Mouse (Mus musculus) v-Abl transformed pro-B cells (cell line): ENCODE measurements around the gene Cfap157.

Experiments used
- in situ Hi-C, 2 experiments: fragments of 400-800 bp; cut with MboI; formaldehyde crosslinking; loops; one replicate each; pipeline ENCODE4 v1.15.1; 2025; ENCODE audit not compliant: unreplicated experiment in 2 of 2

The Cfap157 gene

GRCm38 (mm10) chr2:32787176-32787575, 2.9 kb upstream of the Cfap157 start:
- in situ Hi-C loops, result loop anchor here (5.0 to 10.0 kb wide), 2 partner anchors 65 to 138 kb away; no protein-coding TSS in a partner anchor

GRCm38 (mm10) chr2:32781710-32782109, 2.5 kb downstream of the Cfap157 start:
- in situ Hi-C loops, result loop anchor here in 1 of 2 experiments (10.0 kb wide), 1 partner anchor 143 kb away; no protein-coding TSS in a partner anchor

- in situ Hi-C loops, result loop anchor here (10.0 kb wide), 1 partner anchor 145 kb away; no protein-coding TSS in a partner anchor
Observed at GRCm38 (mm10) chr2:32779714-32780113, 4.5 kb downstream of the Cfap157 start.

DNA sequence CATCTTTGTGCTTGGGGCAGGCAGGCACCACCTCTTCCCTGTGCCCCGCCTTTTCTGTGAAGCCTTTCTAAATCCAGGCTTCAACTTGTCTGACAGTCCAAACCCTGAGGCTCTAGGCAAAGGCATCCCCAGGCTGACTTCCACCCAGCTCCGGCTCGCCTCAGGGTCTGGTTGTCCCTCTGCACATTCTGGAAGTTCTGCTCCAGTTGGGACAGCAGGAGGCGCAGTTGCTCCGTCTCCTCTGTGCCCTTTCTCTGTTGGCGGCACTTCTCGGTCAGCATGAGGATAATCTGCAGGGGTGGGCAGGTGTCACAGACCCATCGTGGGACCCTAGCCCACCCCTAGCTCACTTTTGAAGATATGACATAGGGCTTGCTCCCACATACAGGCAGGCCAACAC, 5.1 kb downstream of the Cfap157 start:
- in situ Hi-C loops, result loop anchor here in 1 of 2 experiments (10.0 kb wide), 1 partner anchor 146 kb away; no protein-coding TSS in a partner anchor

DNA sequence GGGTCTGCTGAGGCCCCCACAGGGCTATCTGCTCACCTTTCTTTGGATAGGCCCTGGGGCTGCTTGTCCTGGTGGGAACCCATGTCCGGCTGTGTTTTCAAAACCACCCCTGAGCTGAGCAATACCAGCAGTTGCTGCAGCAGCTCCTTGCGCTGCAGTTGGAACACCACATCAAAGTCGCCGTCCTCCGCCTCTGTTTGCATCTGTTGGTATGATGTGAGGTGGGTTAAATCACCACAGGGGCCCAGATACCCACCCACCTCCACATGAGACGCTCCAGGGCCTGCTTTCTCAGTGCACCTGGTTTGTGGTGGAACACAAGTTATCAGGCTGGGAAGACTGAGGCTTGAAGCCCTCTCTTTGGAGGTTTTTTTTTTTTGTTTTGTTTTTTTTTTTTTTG, 6.1 kb downstream of the Cfap157 start:
- in situ Hi-C loops, result loop anchor here in 1 of 2 experiments (10.0 kb wide), 1 partner anchor 147 kb away; no protein-coding TSS in a partner anchor

GRCm38 (mm10) chr2:32776192-32776591, 8.0 kb downstream of the Cfap157 start:
- in situ Hi-C loops, result loop anchor here in 1 of 2 experiments (10.0 kb wide), 1 partner anchor 149 kb away; no protein-coding TSS in a partner anchor

GRCm38 (mm10) chr2:32775359-32776074, 8.7 kb downstream of the Cfap157 start, which contains the start of the genes Ttc16 and Ptrh1:
Gene Ttc16, minus strand, starts transcription at chr2:32775633.
Gene Ptrh1, plus strand, starts transcription at chr2:32775786.
- in situ Hi-C loops, result loop anchor here in 1 of 2 experiments (10.0 kb wide), 1 partner anchor 149 kb away; no protein-coding TSS in a partner anchor

GRCm38 (mm10) chr2:32772626-32773279, 11.5 kb downstream of the Cfap157 start:
- in situ Hi-C loops, result loop anchor here (10.0 to 25.0 kb wide), 3 partner anchors 152 to 1960 kb away; partner anchors contain the start of genes 1700001O22Rik (in 1 of the 2), Garnl3 (in 1 of the 2) and Ntmt1 (in 1 of the 2)

- in situ Hi-C loops, result loop anchor here (10.0 to 25.0 kb wide), 3 partner anchors 153 to 1960 kb away; partner anchors contain the start of genes 1700001O22Rik (in 1 of the 2), Garnl3 (in 1 of the 2) and Ntmt1 (in 1 of the 2)
Observed at GRCm38 (mm10) chr2:32771886-32772285, 12.3 kb downstream of the Cfap157 start.

DNA sequence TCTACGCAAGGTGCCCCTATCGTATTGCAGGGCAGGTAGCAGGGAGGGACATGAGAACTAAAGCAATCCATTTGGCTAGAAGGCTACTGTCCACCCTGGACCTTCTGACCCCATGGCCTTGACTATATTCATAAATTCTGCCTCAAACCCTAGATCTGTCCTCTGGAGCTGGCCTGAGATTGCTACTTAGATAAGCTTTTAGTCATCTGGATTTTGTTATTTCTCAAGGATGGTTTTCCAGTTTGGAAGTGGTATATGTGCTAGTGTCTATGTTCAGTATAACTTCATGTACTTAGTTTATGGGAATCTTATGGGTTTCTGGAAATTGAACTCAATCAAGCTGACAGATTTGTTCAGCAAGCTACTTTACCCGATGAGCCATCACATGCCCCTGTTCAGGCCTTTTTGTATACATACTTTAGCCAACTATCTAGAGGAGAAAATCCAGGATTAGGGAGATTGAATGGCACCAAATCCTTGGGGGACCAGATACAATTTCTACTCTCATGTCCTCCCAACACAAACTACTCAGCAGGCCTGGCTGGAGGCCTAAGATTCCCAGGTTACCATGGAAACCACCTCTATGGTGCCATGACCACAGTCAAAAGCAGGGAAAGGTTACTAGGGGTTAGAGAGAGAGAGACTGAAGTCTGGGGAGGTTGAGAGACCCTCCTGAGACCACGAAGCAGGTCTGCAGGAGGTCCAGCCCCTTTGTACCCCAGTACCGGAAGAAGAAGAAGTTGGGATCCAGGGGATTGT, 14.7 kb downstream of the Cfap157 start:
- in situ Hi-C loops, result loop anchor here (10.0 to 25.0 kb wide), 3 partner anchors 155 to 1957 kb away; partner anchors contain the start of genes 1700001O22Rik (in 1 of the 2), Garnl3 (in 1 of the 2) and Ntmt1 (in 1 of the 2)

GRCm38 (mm10) chr2:32768661-32769285, 15.5 kb downstream of the Cfap157 start:
- in situ Hi-C loops, result loop anchor here (25.0 kb wide), 2 partner anchors 369 to 1956 kb away; partner anchors contain the start of genes 1700001O22Rik (in 1 of the 2), Garnl3 (in 1 of the 2) and Ntmt1 (in 1 of the 2)

DNA sequence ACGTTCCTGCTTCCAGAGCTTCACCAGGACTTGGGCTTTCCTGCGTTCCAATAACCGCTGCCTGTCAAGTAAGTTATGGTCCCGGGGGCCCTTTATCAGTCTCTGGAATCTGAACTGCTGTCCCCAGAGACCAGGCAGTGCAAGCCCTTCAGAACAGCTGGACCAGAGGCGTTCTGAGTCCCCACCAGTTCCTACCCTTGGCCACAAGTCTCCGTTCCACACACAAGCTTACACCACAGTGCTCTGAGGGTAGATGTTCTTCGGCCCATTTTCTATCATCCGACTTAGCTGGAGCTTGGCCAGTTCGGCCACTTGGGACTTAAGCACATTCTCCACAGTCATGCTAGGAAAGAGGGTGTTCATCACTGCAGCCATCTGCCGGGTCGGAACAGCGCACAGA, 17.0 kb downstream of the Cfap157 start:
- in situ Hi-C loops, result loop anchor here (25.0 kb wide), 2 partner anchors 370 to 1955 kb away; partner anchors contain the start of genes 1700001O22Rik (in 1 of the 2), Garnl3 (in 1 of the 2) and Ntmt1 (in 1 of the 2)

GRCm38 (mm10) chr2:32763353-32763752, 20.9 kb downstream of the Cfap157 start:
- in situ Hi-C loops, result loop anchor here (25.0 kb wide), 2 partner anchors 374 to 1951 kb away; partner anchors contain the start of genes 1700001O22Rik (in 1 of the 2), Garnl3 (in 1 of the 2) and Ntmt1 (in 1 of the 2)

DNA sequence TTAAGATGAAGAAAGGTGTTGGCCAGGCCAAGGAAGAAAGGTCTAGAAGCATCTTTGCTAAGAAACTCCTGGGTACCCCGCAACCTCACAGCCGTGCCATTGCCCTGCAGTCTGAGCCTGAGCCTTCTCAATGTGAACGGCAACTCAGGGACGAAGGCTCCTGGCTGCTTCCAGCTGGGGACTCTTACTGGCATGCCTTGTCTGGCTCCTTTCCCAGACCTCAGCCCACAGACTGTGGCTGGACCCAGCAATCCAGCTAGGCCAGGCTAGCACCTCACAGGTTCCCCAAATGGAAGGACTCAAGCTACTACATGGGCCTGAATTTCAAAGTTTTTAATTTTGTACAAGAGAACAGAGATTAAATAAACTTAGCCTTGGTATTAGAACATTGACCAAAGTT, 22.4 kb downstream of the Cfap157 start:
- in situ Hi-C loops, result loop anchor here (25.0 kb wide), 2 partner anchors 375 to 1950 kb away; partner anchors contain the start of genes 1700001O22Rik (in 1 of the 2), Garnl3 (in 1 of the 2) and Ntmt1 (in 1 of the 2)

GRCm38 (mm10) chr2:32761361-32761760, 22.9 kb downstream of the Cfap157 start:
- in situ Hi-C loops, result loop anchor here (25.0 kb wide), 2 partner anchors 376 to 1949 kb away; partner anchors contain the start of genes 1700001O22Rik (in 1 of the 2), Garnl3 (in 1 of the 2) and Ntmt1 (in 1 of the 2)

DNA sequence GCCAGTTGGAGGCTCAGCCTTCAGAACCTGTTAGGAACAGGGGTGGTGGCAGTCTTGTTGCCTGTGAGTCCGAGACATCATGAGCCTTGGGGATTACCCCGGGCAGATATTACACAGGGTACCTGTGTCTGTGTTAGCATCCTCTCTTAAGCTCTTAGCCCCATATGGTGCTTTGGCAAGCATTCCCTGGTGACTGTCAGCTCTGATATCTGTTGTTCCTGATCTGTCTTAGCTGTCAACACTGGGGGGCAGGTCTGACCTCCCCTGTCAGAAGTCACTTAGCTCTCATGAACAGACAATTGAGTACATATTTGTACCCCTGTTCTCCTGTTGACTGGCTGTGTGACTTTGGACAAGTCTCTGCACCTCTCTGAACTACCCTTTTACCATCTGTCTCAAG, 25.2 kb downstream of the Cfap157 start:
- in situ Hi-C loops, result loop anchor here (5.0 to 25.0 kb wide), 5 partner anchors 47 to 1947 kb away; partner anchors contain the start of genes Cdk9 (in 2 of the 2), 1700001O22Rik (in 1 of the 2), Garnl3 (in 1 of the 2) and Ntmt1 (in 1 of the 2)

- in situ Hi-C loops, result loop anchor here (5.0 to 25.0 kb wide), 5 partner anchors 46 to 1946 kb away; partner anchors contain the start of genes Cdk9 (in 2 of the 2), 1700001O22Rik (in 1 of the 2), Garnl3 (in 1 of the 2) and Ntmt1 (in 1 of the 2)
Observed at GRCm38 (mm10) chr2:32758503-32758902, 25.7 kb downstream of the Cfap157 start.
